Mouse (Mus musculus) c-Kit-positive CD71-positive TER-119-positive erythroid progenitor cells, embryonic 14.5 days (primary cell): ENCODE measurements around the gene Sh3bp5.

Experiments
- DNase-seq: peaks from one replicate; pipeline ENCODE4 v3.0.0-alpha.2; 2013; ENCODE audit warnings: low spot score

The Sh3bp5 gene

GRCm38 (mm10) chr14:31433126-31433525, 2.8 kb downstream of the Sh3bp5 start:
- DNase-seq = no peak

- no peak for DNase-seq
Observed at GRCm38 (mm10) chr14:31432424-31432823, 3.5 kb downstream of the Sh3bp5 start.

GRCm38 (mm10) chr14:31431789-31432330, 4.0 kb downstream of the Sh3bp5 start:
- DNase-seq = no peak

- no peak for DNase-seq
Observed at GRCm38 (mm10) chr14:31429004-31429395, 6.9 kb downstream of the Sh3bp5 start.

GRCm38 (mm10) chr14:31428211-31429003, 7.5 kb downstream of the Sh3bp5 start:
- DNase-seq = no peak

GRCm38 (mm10) chr14:31422961-31423791, 12.7 kb downstream of the Sh3bp5 start:
- DNase-seq = no peak

GRCm38 (mm10) chr14:31422395-31422794, 13.5 kb downstream of the Sh3bp5 start:
- DNase-seq = no peak

- DNase-seq = no peak
Observed at GRCm38 (mm10) chr14:31421509-31422295, 14.2 kb downstream of the Sh3bp5 start.

GRCm38 (mm10) chr14:31420985-31421384, 14.9 kb downstream of the Sh3bp5 start:
- DNase-seq = no peak

GRCm38 (mm10) chr14:31420562-31420961, 15.3 kb downstream of the Sh3bp5 start:
- no peak for DNase-seq

- no peak for DNase-seq
Observed at GRCm38 (mm10) chr14:31420135-31420534, 15.7 kb downstream of the Sh3bp5 start.

- DNase-seq = no peak
Observed at GRCm38 (mm10) chr14:31419279-31419678, 16.6 kb downstream of the Sh3bp5 start.

- no peak for DNase-seq
Observed at GRCm38 (mm10) chr14:31416835-31417549, 18.9 kb downstream of the Sh3bp5 start.

- DNase-seq = no peak
Observed at GRCm38 (mm10) chr14:31416411-31416810, 19.5 kb downstream of the Sh3bp5 start.

GRCm38 (mm10) chr14:31414967-31415376, 20.9 kb downstream of the Sh3bp5 start:
- no peak for DNase-seq

- DNase-seq = no peak
Observed at GRCm38 (mm10) chr14:31414235-31414966, 21.5 kb downstream of the Sh3bp5 start.

GRCm38 (mm10) chr14:31413475-31414086, 22.3 kb downstream of the Sh3bp5 start:
- no peak for DNase-seq

GRCm38 (mm10) chr14:31412651-31413056, 23.2 kb downstream of the Sh3bp5 start:
- DNase-seq = no peak

GRCm38 (mm10) chr14:31410737-31411136, 25.1 kb downstream of the Sh3bp5 start:
- no peak for DNase-seq

GRCm38 (mm10) chr14:31410123-31410724, 25.7 kb downstream of the Sh3bp5 start:
- DNase-seq = no peak
